Mouse (Mus musculus): ENCODE measurements at regions not wholly inside any gene's neighbourhood (a gene's known extent, or its start where the extent isn't known, plus 50 kb on each side); places are given as distances from the start of the nearest gene placed in this dataset.
A peak's percentile ranks its signal among the peaks of the same experiment; 100 is the strongest.

- TF ChIP-seq MAFK (IDR thresholded peaks at IDR 0.05; ENCODE audit: insufficient read depth, low read depth, low read length), result no peak
- TF ChIP-seq CHD2 (IDR thresholded peaks at IDR 0.05; ENCODE audit: low read depth, low read length), result no peak
- TF ChIP-seq ZNF384 (IDR thresholded peaks at IDR 0.05; ENCODE audit: low read depth, low read length), result no peak
- TF ChIP-seq ZC3H11A (IDR thresholded peaks at IDR 0.05; ENCODE audit: borderline replicate concordance, low read depth, low read length), result no peak
- no peak for TF ChIP-seq HCFC1 (IDR thresholded peaks at IDR 0.05; ENCODE audit: borderline replicate concordance, insufficient read depth, low read length)
- Histone ChIP-seq H3K27ac (ENCODE audit: insufficient read depth, low read depth, low read length, poor library complexity, severe bottlenecking) (no peak overlapping the region), H3K36me3 (ENCODE audit: control insufficient read depth, insufficient read depth, low read length, poor library complexity, severe bottlenecking) (no peaks in the 10 kb centered on the region), H3K9ac (ENCODE audit: insufficient read depth, low read depth, low read length, poor library complexity, severe bottlenecking) (no peak overlapping the region), H3K9me3 (ENCODE audit: control insufficient read depth, insufficient read depth, low read depth, low read length) (no peaks in the 10 kb centered on the region), H3K4me1 (ENCODE audit: control insufficient read depth in 2 of 2, insufficient read depth in 2 of 2, low read length in 2 of 2, poor library complexity in 1 of 2) (peaks cover 3 to 4% of the 10 kb centered on the region in 2 experiments; a peak in 1 of 4 replicates), H3K4me3 (ENCODE audit: insufficient read depth in 1 of 2, low read depth in 1 of 2, low read length in 2 of 2, poor library complexity in 1 of 2, severe bottlenecking in 1 of 2) (no peak overlapping the region)
- in situ Hi-C loops (cut with MboI; ENCODE audit: low sequenced_read_pairs in 2 of 2, unreplicated experiment in 2 of 2), result no loop called here
- DNase-seq (ENCODE audit: low read depth, low spot score), result no peak
Measured at GRCm38 (mm10) chr11:19521721-19522120, 402.5 kb upstream of the Spred2 start.

- Histone ChIP-seq H3K4me3 (ENCODE audit: insufficient read depth in 1 of 2, low read depth in 1 of 2, low read length in 2 of 2, poor library complexity in 1 of 2, severe bottlenecking in 1 of 2) (no peak overlapping the region), H3K9ac (ENCODE audit: insufficient read depth, low read depth, low read length, poor library complexity, severe bottlenecking) (no peak overlapping the region), H3K27ac (ENCODE audit: insufficient read depth, low read depth, low read length, poor library complexity, severe bottlenecking) (no peak overlapping the region), H3K36me3 (ENCODE audit: control insufficient read depth, insufficient read depth, low read length, poor library complexity, severe bottlenecking) (no peaks in the 10 kb centered on the region), H3K9me3 (ENCODE audit: control insufficient read depth, insufficient read depth, low read depth, low read length) (no peaks in the 10 kb centered on the region), H3K4me1 (ENCODE audit: control insufficient read depth in 2 of 2, insufficient read depth in 2 of 2, low read length in 2 of 2, poor library complexity in 1 of 2) (peaks cover 3 to 4% of the 10 kb centered on the region in 2 experiments; a peak in 1 of 4 replicates)
- DNase-seq (ENCODE audit: low read depth, low spot score), result peak; percentile 8
- in situ Hi-C loops (cut with MboI; ENCODE audit: low sequenced_read_pairs in 2 of 2, unreplicated experiment in 2 of 2), result no loop called here
- TF ChIP-seq HCFC1 (IDR thresholded peaks at IDR 0.05; ENCODE audit: borderline replicate concordance, insufficient read depth, low read length), result no peak
- TF ChIP-seq MAFK (IDR thresholded peaks at IDR 0.05; ENCODE audit: insufficient read depth, low read depth, low read length), result no peak
- TF ChIP-seq CHD2 (IDR thresholded peaks at IDR 0.05; ENCODE audit: low read depth, low read length), result no peak
- no peak for TF ChIP-seq ZNF384 (IDR thresholded peaks at IDR 0.05; ENCODE audit: low read depth, low read length)
- TF ChIP-seq ZC3H11A (IDR thresholded peaks at IDR 0.05; ENCODE audit: borderline replicate concordance, low read depth, low read length), result no peak
Measured at GRCm38 (mm10) chr11:19523853-19524487, 400.2 kb upstream of the Spred2 start.

GRCm38 (mm10) chr11:19529126-19529525 is 395.0 kb upstream of the Spred2 start:
- in situ Hi-C loops (cut with MboI; ENCODE audit: low sequenced_read_pairs in 2 of 2, unreplicated experiment in 2 of 2), result no loop called here

GRCm38 (mm10) chr11:19530652-19531051 is 393.5 kb upstream of the Spred2 start:
- no peak overlapping the region for H3K27ac ChIP-seq (ENCODE audit: insufficient read depth, low read depth, low read length, poor library complexity, severe bottlenecking)
- TF ChIP-seq MAFK (IDR thresholded peaks at IDR 0.05; ENCODE audit: insufficient read depth, low read depth, low read length), result no peak
- no peak for TF ChIP-seq ZC3H11A (IDR thresholded peaks at IDR 0.05; ENCODE audit: borderline replicate concordance, low read depth, low read length)
- TF ChIP-seq ZNF384 (IDR thresholded peaks at IDR 0.05; ENCODE audit: low read depth, low read length), result no peak
- TF ChIP-seq HCFC1 (IDR thresholded peaks at IDR 0.05; ENCODE audit: borderline replicate concordance, insufficient read depth, low read length), result no peak
- no peaks in the 10 kb centered on the region for H3K4me1 ChIP-seq (ENCODE audit: control insufficient read depth in 2 of 2, insufficient read depth in 2 of 2, low read length in 2 of 2, poor library complexity in 1 of 2)
- H3K4me3 ChIP-seq (ENCODE audit: insufficient read depth in 1 of 2, low read depth in 1 of 2, low read length in 2 of 2, poor library complexity in 1 of 2, severe bottlenecking in 1 of 2), result no peak overlapping the region
- H3K9me3 ChIP-seq (ENCODE audit: control insufficient read depth, insufficient read depth, low read depth, low read length), result no peaks in the 10 kb centered on the region
- no peak overlapping the region for H3K9ac ChIP-seq (ENCODE audit: insufficient read depth, low read depth, low read length, poor library complexity, severe bottlenecking)
- DNase-seq (ENCODE audit: low read depth, low spot score), result no peak
- in situ Hi-C loops (cut with MboI; ENCODE audit: low sequenced_read_pairs in 2 of 2, unreplicated experiment in 2 of 2), result no loop called here
- no peaks in the 10 kb centered on the region for H3K36me3 ChIP-seq (ENCODE audit: control insufficient read depth, insufficient read depth, low read length, poor library complexity, severe bottlenecking)

More at GRCm38 (mm10) chr11:19529126-19529525, 395.0 kb upstream of the Spred2 start:
- TF ChIP-seq ZNF384 (IDR thresholded peaks at IDR 0.05; ENCODE audit: low read depth, low read length) (no peak), HCFC1 (IDR thresholded peaks at IDR 0.05; ENCODE audit: borderline replicate concordance, insufficient read depth, low read length) (no peak), CHD2 (IDR thresholded peaks at IDR 0.05; ENCODE audit: low read depth, low read length) (no peak), ZC3H11A (IDR thresholded peaks at IDR 0.05; ENCODE audit: borderline replicate concordance, low read depth, low read length) (no peak), MAFK (IDR thresholded peaks at IDR 0.05; ENCODE audit: insufficient read depth, low read depth, low read length) (no peak)
- peaks cover under 1 to 4% of the 10 kb centered on the region in 2 experiments; a peak in 1 of 4 replicates for H3K4me1 ChIP-seq (ENCODE audit: control insufficient read depth in 2 of 2, insufficient read depth in 2 of 2, low read length in 2 of 2, poor library complexity in 1 of 2)
- no peak for DNase-seq (ENCODE audit: low read depth, low spot score)
- H3K9me3 ChIP-seq (ENCODE audit: control insufficient read depth, insufficient read depth, low read depth, low read length), result no peaks in the 10 kb centered on the region
- H3K9ac ChIP-seq (ENCODE audit: insufficient read depth, low read depth, low read length, poor library complexity, severe bottlenecking), result no peak overlapping the region
- H3K4me3 ChIP-seq (ENCODE audit: insufficient read depth in 1 of 2, low read depth in 1 of 2, low read length in 2 of 2, poor library complexity in 1 of 2, severe bottlenecking in 1 of 2), result no peak overlapping the region
- no peak overlapping the region for H3K27ac ChIP-seq (ENCODE audit: insufficient read depth, low read depth, low read length, poor library complexity, severe bottlenecking)
- H3K36me3 ChIP-seq (ENCODE audit: control insufficient read depth, insufficient read depth, low read length, poor library complexity, severe bottlenecking), result no peaks in the 10 kb centered on the region

Measured in ES-E14 (cell line).